Mouse (Mus musculus) gastrocnemius, postnatal 14 days (tissue): ENCODE data around the gene Crybg1. TPM values are rescaled to one million over a fixed set of nuclear protein-coding genes. Genes with fewer than 3 reads are reported as not detected.
"Not testable (repeated sequence)": the region's sequence is repeated elsewhere in the genome, so short reads cannot be mapped to it uniquely, and the experiment has no call there.

ENCODE experiments used
- DNase-seq: peaks from one replicate; pipeline ENCODE4 v3.0.0; 2021; ENCODE audit warnings: mixed read lengths
- intact Hi-C: fragments of 180-260 bp; cut with DNase I; formaldehyde crosslinking; loops from one replicate; pipeline ENCODE4 v1.15.1; 2025; ENCODE audit warnings: low total_unique reads
- total RNA-seq, 2 experiments: library from RNA; stranded (reverse); gene quantifications; 2 replicates each; pipeline ENCODE4 v1.2.3; 2021

Gene Crybg1
- total RNA-seq, 2 experiments from 2014 or later = 1.6 TPM

GRCm38 (mm10) chr10:43983866-43984265 is 164.8 kb downstream of the Crybg1 start:
- DNase-seq = no peak
- intact Hi-C loops = no loop called here

DNA sequence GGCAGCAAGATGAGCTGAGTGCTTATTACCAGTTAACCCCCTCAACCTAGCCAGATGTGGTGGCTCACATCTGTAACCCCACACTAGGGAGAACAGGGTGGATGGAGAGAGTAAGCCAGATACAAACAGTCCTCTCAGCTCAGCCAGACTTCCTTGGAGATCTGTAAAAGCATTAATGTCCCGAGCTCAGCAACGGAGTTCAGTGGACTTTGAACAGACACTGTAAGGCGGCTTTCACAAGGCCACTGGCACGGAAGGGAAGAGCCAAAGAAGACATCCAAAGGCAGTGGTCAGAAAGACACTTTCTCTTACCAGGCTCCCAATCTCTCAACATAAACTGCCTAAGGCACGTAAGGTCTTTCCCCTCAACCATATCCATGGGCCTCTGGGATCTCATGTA is 165.4 kb downstream of the Crybg1 start:
- intact Hi-C loops = no loop called here
- DNase-seq = no peak

- intact Hi-C loops = no loop called here
- no peak for DNase-seq
These were observed 166.2 kb downstream of the Crybg1 start for GRCm38 (mm10) chr10:43982470-43982869.

DNA sequence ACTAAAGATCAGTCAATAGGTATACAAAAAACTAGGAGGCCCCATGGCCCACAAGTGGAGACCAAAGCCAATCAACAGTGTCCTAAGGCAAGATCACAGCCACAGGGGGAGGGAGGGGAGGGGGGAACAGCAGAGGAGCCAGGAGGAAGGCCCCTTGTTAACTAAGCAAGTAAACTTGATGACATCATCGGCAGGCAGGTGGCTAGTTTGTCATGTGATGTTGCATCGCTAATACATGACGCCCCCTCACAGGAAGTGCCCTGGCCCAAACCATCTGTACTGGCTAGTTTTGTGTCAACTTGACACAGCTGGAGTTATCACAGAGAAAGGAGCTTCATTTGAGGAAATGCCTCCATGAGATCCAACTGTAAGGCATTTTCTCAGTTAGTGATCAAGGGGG is 167.9 kb downstream of the Crybg1 start:
- DNase-seq, intact Hi-C loops: not testable (repeated sequence)

DNA sequence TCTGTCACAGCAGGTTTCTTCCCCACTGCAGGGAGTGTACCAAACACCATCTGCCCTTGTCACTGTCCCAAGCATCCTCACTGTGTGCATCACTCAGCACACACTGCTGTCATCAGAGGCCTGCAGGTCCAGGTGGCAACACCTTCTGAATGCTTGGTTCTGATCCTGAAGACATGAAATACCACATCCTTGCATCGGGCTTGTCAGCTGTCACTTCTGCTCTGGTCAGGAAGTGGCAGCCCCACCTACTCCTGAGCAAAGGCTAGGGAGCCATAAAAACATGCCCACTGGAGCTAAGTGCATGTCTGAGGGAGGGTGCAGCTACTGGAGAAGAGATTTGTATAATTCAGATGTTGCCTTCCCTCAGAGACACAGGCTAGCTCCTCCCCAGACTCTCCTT is 168.6 kb downstream of the Crybg1 start:
- DNase-seq = no peak
- intact Hi-C loops = no loop called here

DNA sequence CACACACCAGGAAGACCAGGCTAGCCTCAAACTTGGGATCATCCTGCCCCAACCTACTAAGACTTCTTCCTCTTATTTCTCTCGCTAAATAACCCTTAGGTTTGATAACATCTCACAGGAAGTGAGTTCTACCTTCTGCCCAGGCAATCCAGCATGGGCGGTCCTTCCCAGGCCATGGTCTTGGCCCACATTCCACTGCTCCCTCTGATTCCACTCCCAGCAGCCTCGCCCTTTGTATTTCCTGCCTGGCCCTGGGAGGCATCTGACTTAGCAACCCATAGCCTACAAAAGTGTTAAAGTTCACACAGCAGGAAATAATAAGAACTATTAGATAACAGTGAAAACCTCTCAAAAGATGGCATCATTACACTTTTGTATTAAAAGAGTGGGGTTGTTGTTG is 171.3 kb downstream of the Crybg1 start:
- intact Hi-C loops = no loop called here
- DNase-seq = no peak

- no peak for DNase-seq
- intact Hi-C loops = no loop called here
These were observed 175.4 kb downstream of the Crybg1 start for GRCm38 (mm10) chr10:43973244-43973643.

DNA sequence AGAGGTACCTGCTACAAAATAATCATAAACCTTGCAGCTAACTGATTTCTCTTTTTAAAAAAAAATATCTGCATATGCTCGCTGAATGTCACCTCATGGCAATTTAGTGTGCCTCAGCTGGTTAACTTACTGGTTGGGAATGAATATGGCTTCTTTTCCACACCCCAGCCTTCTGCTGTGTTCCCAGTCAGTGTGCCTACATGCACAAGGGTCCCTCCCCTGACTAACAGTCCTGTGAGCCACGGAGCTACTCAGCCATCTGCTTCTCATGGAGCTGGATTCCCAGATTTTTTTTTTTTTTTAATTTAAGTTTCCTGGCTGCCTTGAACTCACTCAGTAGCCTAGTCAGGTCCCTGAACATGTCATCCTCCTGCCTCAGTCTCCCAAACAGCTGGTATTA is 183.7 kb downstream of the Crybg1 start:
- intact Hi-C loops = no loop called here
- no peak for DNase-seq

- DNase-seq = peak; percentile 36
- intact Hi-C loops = loop anchor here (2.0 to 5.0 kb wide), 2 partner anchors 119 to 218 kb away; no protein-coding TSS in a partner anchor
These were observed 194.7 kb downstream of the Crybg1 start for GRCm38 (mm10) chr10:43953942-43954341.

DNA sequence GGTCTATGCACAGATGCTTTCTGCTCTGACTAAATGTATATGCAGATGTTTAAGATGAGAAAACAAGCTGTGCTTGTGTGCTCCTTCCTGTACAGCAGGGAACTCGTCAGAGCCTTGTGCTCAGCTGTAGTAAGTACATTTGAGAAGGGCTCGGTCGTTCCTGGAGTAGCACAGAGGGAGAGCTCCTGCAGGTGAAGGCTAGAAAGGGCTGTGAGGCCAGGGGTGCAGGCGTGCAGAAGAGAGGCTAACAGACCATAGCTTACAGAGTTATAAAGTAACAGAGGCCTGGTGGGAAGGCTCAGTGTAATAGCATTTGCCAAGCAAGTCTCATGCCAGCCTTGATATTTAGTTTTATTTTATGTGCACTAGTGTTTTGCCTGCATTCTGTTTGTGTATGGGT is 203.2 kb downstream of the Crybg1 start:
- DNase-seq = no peak
- intact Hi-C loops = no loop called here

DNA sequence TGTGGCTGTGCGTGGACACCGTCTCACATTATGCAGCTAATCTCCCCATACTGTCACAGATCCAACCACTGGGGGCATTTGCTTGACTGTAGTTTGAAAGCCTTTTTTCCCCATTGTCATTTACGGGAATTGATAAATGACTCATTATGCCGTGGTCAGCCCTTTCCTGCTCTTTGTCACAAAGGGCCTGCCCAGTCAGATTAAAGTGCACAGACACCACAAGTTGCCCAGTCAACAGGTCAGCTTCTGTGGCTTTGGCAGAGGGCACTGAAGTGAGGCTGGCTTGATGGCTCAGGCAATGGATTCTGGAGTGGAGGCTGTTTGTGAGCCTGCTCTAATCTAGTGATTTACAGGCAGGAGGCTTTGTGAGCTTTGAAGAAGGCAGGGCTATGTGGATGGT is 204.9 kb downstream of the Crybg1 start:
- no peak for DNase-seq
- intact Hi-C loops = no loop called here

GRCm38 (mm10) chr10:43939136-43939662 is 209.5 kb downstream of the Crybg1 start:
- intact Hi-C loops = no loop called here
- no peak for DNase-seq

DNA sequence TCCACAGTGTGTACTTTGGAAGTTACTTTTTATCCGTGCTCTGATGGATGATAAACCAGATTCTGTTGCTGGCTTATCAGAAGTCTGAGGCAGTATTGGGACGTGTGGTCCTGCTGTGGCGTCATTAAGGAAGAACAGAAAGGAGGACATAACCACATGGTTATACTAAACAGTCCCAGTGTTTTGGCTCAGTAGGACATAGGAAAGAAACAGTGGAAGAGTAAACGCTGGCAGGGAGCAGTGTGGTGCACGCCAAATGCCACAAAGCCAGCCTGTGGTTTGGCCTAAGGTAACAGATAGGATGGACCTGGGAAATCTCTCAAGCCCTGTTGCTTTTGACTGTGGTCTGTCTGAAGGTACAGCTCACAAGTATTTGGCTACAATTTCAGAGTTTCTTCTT is 220.1 kb downstream of the Crybg1 start:
- intact Hi-C loops = no loop called here
- no peak for DNase-seq

- intact Hi-C loops = no loop called here
- DNase-seq = no peak
These were observed 220.9 kb downstream of the Crybg1 start for GRCm38 (mm10) chr10:43927736-43928135.

DNA sequence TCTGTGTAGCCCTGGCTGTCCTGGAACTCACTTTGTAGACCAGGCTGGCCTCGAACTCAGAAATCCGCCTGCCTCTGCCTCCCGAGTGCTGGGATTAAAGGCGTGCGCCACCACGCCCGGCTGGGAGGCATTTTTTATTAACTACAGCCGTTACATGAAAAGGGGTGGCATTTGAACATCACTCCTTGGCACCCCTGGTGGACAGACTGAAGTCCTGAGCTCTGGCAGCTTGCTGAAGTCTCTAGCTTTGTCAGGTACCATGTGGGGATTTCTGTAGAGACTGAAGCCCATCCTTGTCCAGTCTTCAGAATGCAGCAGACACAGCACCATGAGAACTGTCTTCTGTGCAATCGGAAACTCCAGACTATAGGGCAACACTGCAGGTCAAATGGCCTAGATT is 222.9 kb downstream of the Crybg1 start:
- intact Hi-C loops, DNase-seq: not testable (repeated sequence)

GRCm38 (mm10) chr10:43923096-43923495 is 225.6 kb downstream of the Crybg1 start:
- intact Hi-C loops = no loop called here
- DNase-seq = no peak

- intact Hi-C loops = loop anchor here (2.0 kb wide), 1 partner anchor 344 kb away; no protein-coding TSS in a partner anchor
- DNase-seq = peak; percentile 78
These were observed 229.7 kb downstream of the Crybg1 start for GRCm38 (mm10) chr10:43918696-43919608.

GRCm38 (mm10) chr10:43916737-43917136 is 231.9 kb downstream of the Crybg1 start:
- intact Hi-C loops = no loop called here
- no peak for DNase-seq

GRCm38 (mm10) chr10:43916181-43916580 is 232.5 kb downstream of the Crybg1 start:
- intact Hi-C loops = no loop called here
- no peak for DNase-seq

DNA sequence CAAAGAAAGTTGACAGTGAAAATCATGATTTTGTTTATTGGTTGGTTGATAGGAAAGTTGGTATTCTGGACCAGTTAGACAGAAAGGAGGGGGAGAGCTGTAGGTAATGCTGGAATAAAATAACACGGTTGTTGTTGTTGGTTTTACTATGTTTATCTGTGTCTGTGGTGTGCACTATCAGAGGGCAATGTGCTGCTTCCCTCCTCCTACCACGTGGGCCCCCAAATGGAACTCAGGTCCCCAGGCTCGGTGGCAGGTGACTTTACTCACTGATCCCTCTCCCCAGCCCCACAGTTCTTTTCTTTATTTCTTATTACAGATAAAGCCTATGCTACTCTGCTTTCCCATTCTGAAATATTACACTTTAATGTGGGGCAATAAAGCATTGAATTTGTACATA is 236.4 kb downstream of the Crybg1 start:
- no peak for DNase-seq
- intact Hi-C loops = no loop called here

DNA sequence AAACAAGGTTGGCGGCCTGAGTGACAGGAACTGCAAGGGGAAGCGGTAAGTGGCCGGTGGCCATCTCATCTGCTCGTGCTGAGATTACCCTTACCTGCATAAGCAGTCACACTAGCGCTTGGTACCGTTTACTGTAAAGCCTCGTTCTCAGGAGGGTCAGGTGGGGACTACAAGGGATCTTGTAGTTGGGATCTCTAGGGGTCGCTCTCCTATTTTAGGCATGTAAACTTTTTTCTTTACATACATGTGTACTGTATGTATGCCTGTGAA is 237.8 kb downstream of the Crybg1 start:
- intact Hi-C loops = no loop called here

More for the DNA sequence above, 237.8 kb downstream of the Crybg1 start:
- no peak for DNase-seq
